Mouse (Mus musculus): ENCODE data around the gene Olfr342.

Olfr342 gene

DNA sequence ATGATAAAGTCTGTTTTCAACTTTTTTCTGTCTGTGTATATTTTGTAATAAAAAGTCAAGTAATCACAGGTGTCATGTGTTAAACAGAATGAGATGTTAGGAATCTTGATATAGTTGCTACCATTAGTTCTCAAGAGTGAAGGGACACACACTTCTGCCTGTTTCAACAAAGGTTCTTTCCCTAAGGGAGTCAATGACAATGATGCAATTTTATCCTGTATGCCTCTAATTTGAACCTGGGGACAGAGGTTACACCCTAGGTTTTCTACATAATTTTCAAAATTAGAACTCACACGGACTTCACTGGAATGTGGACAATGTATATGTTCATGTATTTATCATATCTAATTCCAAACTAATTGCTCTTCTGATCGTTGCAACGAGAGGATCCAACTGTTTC lies at the start of gene Olfr342:
Gene Olfr342, plus strand, starts transcription at position 301 of the 400 bp plus-strand sequence.
- no peak for DNase-seq

DNA sequence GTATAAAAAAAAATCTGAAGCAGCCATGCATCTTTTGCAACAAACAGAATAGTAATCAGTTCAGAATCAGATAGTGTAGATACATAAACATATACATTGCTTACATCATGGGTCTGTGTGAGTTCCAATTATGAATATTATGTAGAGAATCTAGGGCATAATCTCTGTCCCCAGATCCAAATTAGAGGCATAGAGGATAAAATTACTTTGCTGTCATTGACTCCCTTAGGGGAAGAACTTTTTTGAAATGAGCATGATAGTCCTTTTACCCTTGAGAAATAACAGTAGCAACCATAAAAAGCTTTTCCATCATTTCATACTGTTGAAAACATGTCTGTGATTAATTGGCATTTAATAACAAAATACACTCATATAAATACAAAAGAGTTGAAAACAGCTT lies 42.4 kb upstream of the Olfr342 start, which contains the start of gene Olfr341:
Gene Olfr341, minus strand, starts transcription at position 101 of the 400 bp plus-strand sequence.
- DNase-seq = no peak

DNA sequence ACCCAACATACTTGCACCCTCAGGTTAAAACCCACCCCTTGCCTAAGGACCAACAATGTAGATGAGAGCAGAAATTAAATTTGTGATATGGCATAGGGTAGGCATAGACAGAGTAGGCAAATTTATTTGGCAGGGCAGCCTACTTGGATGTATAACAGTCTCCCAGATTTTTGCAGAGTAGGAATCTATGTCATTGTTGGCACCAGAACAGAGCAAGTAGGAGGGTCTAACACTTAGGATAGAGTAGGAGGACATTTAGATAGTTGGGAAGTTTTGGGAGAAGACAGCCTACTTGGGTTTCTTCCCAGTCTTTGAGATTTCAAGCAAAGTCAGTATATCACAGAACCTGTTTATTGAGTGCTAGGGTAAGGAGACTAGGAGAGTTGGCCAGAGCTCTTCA lies 40.4 kb downstream of the Olfr342 start:
- no peak for DNase-seq

DNA sequence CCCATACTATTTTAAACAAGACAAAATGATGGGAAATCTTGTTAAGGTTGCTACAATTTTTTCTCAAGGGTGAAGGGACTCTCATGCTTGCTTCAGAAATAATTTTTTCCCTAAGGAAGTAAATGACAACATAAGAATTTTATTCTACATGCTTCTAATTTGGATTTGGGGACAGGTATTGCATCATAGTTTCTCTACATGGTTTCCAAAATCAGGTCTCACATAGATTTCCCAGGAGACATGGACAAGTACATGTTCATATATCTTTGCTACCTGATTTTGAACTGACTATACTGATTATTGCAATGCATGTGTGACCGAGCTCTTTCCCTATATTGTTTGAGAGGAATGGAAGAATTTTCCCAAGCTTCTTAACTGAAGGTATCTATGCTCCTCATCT lies 41.6 kb downstream of the Olfr342 start, which contains the start of gene Olfr344:
Gene Olfr344, plus strand, starts transcription at position 301 of the 400 bp plus-strand sequence.
- no peak for DNase-seq

DNA sequence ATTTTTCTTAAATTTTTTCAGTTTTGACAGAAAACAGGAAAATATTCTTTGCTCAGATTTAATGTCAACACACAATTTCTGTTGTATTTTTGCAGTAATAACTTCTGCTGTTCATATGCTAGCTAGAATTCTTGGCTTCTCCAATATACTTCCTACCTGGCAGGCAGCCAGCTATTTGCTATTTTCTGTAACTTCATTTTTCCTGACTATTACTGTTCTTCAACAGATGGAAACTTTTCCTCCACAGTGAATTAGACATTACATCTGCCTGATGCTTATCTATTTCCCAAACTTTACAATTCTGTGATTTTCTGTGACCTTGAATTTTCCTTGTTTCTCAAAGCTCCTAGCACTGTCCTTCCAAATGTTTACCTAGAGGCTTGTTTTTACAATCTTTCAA lies 42.2 kb downstream of the Olfr342 start:
- DNase-seq = no peak

DNA sequence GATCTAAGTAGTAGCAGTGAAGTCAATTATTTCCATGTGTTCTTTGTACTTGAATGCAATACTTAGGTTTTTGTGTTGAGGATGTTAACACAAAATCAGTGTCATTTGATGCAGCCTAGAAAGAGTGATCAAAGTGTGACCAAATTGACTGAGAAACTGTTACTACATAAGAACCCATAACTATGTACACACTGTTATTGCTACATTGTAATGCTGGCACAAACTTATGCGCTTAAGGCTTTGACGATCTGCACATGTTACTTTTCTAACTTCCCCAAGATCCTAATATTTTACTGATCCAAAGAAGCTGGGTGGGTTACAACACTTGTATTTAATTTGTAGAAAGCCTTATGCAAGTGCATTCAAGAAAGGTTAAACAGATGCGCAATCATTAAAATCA lies 43.0 kb downstream of the Olfr342 start:
- DNase-seq = no peak

Data from kidney, adult 8-10 months (tissue).